Mouse (Mus musculus): ENCODE measurements around the gene Fam49a.

DNA sequence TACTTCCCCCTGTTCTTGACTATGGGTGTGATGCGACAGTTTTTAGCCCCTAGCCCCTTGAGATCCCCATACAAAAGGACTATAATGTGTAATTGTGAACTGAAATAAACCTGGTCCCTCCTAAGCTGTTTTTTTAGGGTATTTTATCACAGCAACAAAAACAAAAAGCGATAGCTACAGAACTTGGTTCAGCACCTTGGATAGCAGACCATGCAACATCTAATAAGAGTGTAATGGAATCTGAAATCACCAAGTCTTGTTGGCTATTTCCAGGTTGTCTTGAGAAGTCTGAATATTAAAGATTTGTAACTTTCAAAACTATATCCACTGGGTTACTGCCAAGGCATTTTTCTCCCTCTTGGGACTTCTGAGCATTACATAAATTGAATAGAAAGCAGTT, 117.1 kb downstream of the Fam49a start:
- no peak for TF ChIP-seq CTCF (IDR thresholded peaks at IDR 0.05; ENCODE audit: low read depth)
- no peak for TF ChIP-seq EP300 (IDR thresholded peaks at IDR 0.05; ENCODE audit: low read depth)

All from liver, postnatal 0 days (tissue).